Mouse (Mus musculus): ENCODE measurements around the gene Fam189b.

Gene Fam189b

GRCm38 (mm10) chr3:89166945-89167344 is 16.0 kb upstream of the Fam189b start:
- no peak for DNase-seq

- DNase-seq, result no peak
These were observed 8.1 kb upstream of the Fam189b start for GRCm38 (mm10) chr3:89174844-89175243.

GRCm38 (mm10) chr3:89175544-89175943 is 7.4 kb upstream of the Fam189b start:
- no peak for DNase-seq

GRCm38 (mm10) chr3:89176421-89176820 is 6.5 kb upstream of the Fam189b start:
- no peak for DNase-seq

GRCm38 (mm10) chr3:89177242-89178106 is 5.5 kb upstream of the Fam189b start, which contains the start of gene Scamp3:
Gene Scamp3 (plus strand): TSS chr3:89177473.
- DNase-seq, result peak; percentile 90 to 92

- DNase-seq, result no peak
These were observed 4.9 kb upstream of the Fam189b start for GRCm38 (mm10) chr3:89178107-89178385.

GRCm38 (mm10) chr3:89179056-89179455 is 3.9 kb upstream of the Fam189b start:
- no peak for DNase-seq

- no peak for DNase-seq
These were observed 1.0 kb upstream of the Fam189b start for GRCm38 (mm10) chr3:89181749-89182500.

- DNase-seq, result no peak
These were observed 349 bp upstream of the Fam189b start for GRCm38 (mm10) chr3:89182531-89183057.

- no peak for DNase-seq
These were observed 994 bp downstream of the Fam189b start for GRCm38 (mm10) chr3:89183959-89184315.

- no peak for DNase-seq
These were observed 4.3 kb downstream of the Fam189b start for GRCm38 (mm10) chr3:89187197-89187596.

GRCm38 (mm10) chr3:89187690-89188477 is 4.9 kb downstream of the Fam189b start:
- no peak for DNase-seq

GRCm38 (mm10) chr3:89188478-89188875 is 5.5 kb downstream of the Fam189b start:
- DNase-seq, result no peak

GRCm38 (mm10) chr3:89190436-89190835 is 7.5 kb downstream of the Fam189b start:
- DNase-seq, result no peak

- DNase-seq, result no peak
These were observed 10.4 kb downstream of the Fam189b start for GRCm38 (mm10) chr3:89193351-89193750.

GRCm38 (mm10) chr3:89193853-89194252 is 10.9 kb downstream of the Fam189b start:
- no peak for DNase-seq

- DNase-seq, result peak; percentile 92 to 93
These were observed 13.3 kb downstream of the Fam189b start for GRCm38 (mm10) chr3:89195979-89196877.

- no peak for DNase-seq
These were observed 16.9 kb downstream of the Fam189b start for GRCm38 (mm10) chr3:89199839-89200238.

- peak; percentile 85 to 86 for DNase-seq
These were observed 19.6 kb downstream of the Fam189b start, which contains the start of gene Gba for GRCm38 (mm10) chr3:89202253-89203141. Gene Gba (plus strand): TSS chr3:89202928.

- no peak for DNase-seq
These were observed 20.2 kb downstream of the Fam189b start for GRCm38 (mm10) chr3:89203142-89203514.

GRCm38 (mm10) chr3:89206079-89206478 is 23.1 kb downstream of the Fam189b start:
- DNase-seq, result no peak
